Mouse (Mus musculus): ENCODE results near the gene Slc43a1. TPM values are rescaled to one million over a fixed set of nuclear protein-coding genes. Genes with fewer than 3 reads are reported as not detected.
"Not testable (repeated sequence)": the region's sequence is repeated elsewhere in the genome, so short reads cannot be mapped to it uniquely, and the experiment has no call there.

Slc43a1 gene
- polyA plus RNA-seq, 1 experiment from 2014 or later, result 2.5 TPM

- H3K36me3 ChIP-seq, result no peaks in the 10 kb centered on the region
- no peak overlapping the region for H3K4me3 ChIP-seq
- H3K27me3 ChIP-seq, result peaks cover 74% of the 10 kb centered on the region
- H3K9me3 ChIP-seq, result no peaks in the 10 kb centered on the region
- H3K27ac ChIP-seq, result no peak overlapping the region
- no peak overlapping the region for H3K9ac ChIP-seq
- H3K4me1 ChIP-seq (replicated peaks), result peaks cover 42% of the 10 kb centered on the region
- no peak for ATAC-seq (ENCODE audit: low FRiP score)
- H3K4me2 ChIP-seq, result no peak overlapping the region
- WGBS, result 3% methylated on average over 5 of the region's 5 CpGs
Measured at GRCm38 (mm10) chr2:84890045-84890340, 51.3 kb downstream of the Slc43a1 start.

GRCm38 (mm10) chr2:84893359-84893758, 54.7 kb downstream of the Slc43a1 start:
- Histone ChIP-seq H3K9ac (no peak overlapping the region), H3K9me3 (no peaks in the 10 kb centered on the region), H3K27me3 (peaks cover 42% of the 10 kb centered on the region), H3K4me1 (replicated peaks) (peaks cover 12% of the 10 kb centered on the region), H3K27ac (no peak overlapping the region), H3K36me3 (no peaks in the 10 kb centered on the region), H3K4me2 (no peak overlapping the region), H3K4me3 (no peak overlapping the region)
- WGBS, result 57% methylated on average over 6 of the region's 6 CpGs
- no peak for ATAC-seq (ENCODE audit: low FRiP score)

- Histone ChIP-seq H3K4me1 (replicated peaks) (no peaks in the 10 kb centered on the region), H3K27me3 (peaks cover 24% of the 10 kb centered on the region), H3K9me3 (no peaks in the 10 kb centered on the region), H3K27ac (no peak overlapping the region), H3K36me3 (no peaks in the 10 kb centered on the region), H3K4me3 (no peak overlapping the region), H3K9ac (no peak overlapping the region), H3K4me2 (no peak overlapping the region)
- no peak for ATAC-seq (ENCODE audit: low FRiP score)
- 71% methylated on average over 4 of the region's 4 CpGs for WGBS
Measured at GRCm38 (mm10) chr2:84895495-84896198, 57.0 kb downstream of the Slc43a1 start.

GRCm38 (mm10) chr2:84896686-84897085, 58.0 kb downstream of the Slc43a1 start:
- peaks cover 15% of the 10 kb centered on the region for H3K27me3 ChIP-seq
- not testable (repeated sequence) for H3K27ac ChIP-seq; H3K36me3 ChIP-seq; H3K9ac ChIP-seq; ATAC-seq (ENCODE audit: low FRiP score); H3K4me3 ChIP-seq; H3K4me1 ChIP-seq (replicated peaks); H3K4me2 ChIP-seq; H3K9me3 ChIP-seq
- 95% methylated on average over 6 of the region's 6 CpGs for WGBS

GRCm38 (mm10) chr2:84912722-84913121, 74.1 kb downstream of the Slc43a1 start:
- WGBS, result 56% methylated on average over 3 of the region's 3 CpGs
- Histone ChIP-seq H3K9ac (no peak overlapping the region), H3K9me3 (no peaks in the 10 kb centered on the region), H3K4me2 (no peak overlapping the region), H3K27me3 (no peaks in the 10 kb centered on the region), H3K27ac (no peak overlapping the region), H3K4me3 (no peak overlapping the region), H3K4me1 (replicated peaks) (no peaks in the 10 kb centered on the region), H3K36me3 (no peaks in the 10 kb centered on the region)
- ATAC-seq (ENCODE audit: low FRiP score), result no peak

Other genes starting within 250 kb of the Slc43a1 start
- gene Ctnnd1, start 188.1 kb upstream of the Slc43a1 start, polyA plus RNA-seq (2015; fragmentation: Nextera tagmentation; extraction: Ambion mirVana), result 38.6 and 39.2 TPM in 2 replicates
- gene Btbd18, start 179.8 kb upstream of the Slc43a1 start, polyA plus RNA-seq (2015; fragmentation: Nextera tagmentation; extraction: Ambion mirVana), result 0.28 and 0.29 TPM in 2 replicates
- 217 and 222 TPM in 2 replicates for gene Selenoh, start 168.1 kb upstream of the Slc43a1 start, polyA plus RNA-seq (2015; fragmentation: Nextera tagmentation; extraction: Ambion mirVana)
- gene Gm28635, start 160.8 kb upstream of the Slc43a1 start, polyA plus RNA-seq (2015; fragmentation: Nextera tagmentation; extraction: Ambion mirVana), result not detected in 2 replicates
- 52.1 and 53.5 TPM in 2 replicates for gene Med19, start 160.4 kb upstream of the Slc43a1 start, polyA plus RNA-seq (2015; fragmentation: Nextera tagmentation; extraction: Ambion mirVana)
- gene Tmx2, start 159.7 kb upstream of the Slc43a1 start, polyA plus RNA-seq (2015; fragmentation: Nextera tagmentation; extraction: Ambion mirVana), result 256 and 260 TPM in 2 replicates
- 17.2 and 18.5 TPM in 2 replicates for gene Zdhhc5, start 123.7 kb upstream of the Slc43a1 start, polyA plus RNA-seq (2015; fragmentation: Nextera tagmentation; extraction: Ambion mirVana)
- gene Clp1, start 111.5 kb upstream of the Slc43a1 start, polyA plus RNA-seq (2015; fragmentation: Nextera tagmentation; extraction: Ambion mirVana), result 26.7 and 28.6 TPM in 2 replicates
- gene Ypel4, start 104.8 kb upstream of the Slc43a1 start, polyA plus RNA-seq (2015; fragmentation: Nextera tagmentation; extraction: Ambion mirVana), result 22.2 and 25.4 TPM in 2 replicates
- 5.2 and 7.0 TPM in 2 replicates for gene Gm19426, start 95.2 kb upstream of the Slc43a1 start, polyA plus RNA-seq (2015; fragmentation: Nextera tagmentation; extraction: Ambion mirVana)
- 34.6 and 39.4 TPM in 2 replicates for gene Serping1, start 63.4 kb upstream of the Slc43a1 start, polyA plus RNA-seq (2015; fragmentation: Nextera tagmentation; extraction: Ambion mirVana)
- gene Ube2l6, start 40.0 kb upstream of the Slc43a1 start, polyA plus RNA-seq (2015; fragmentation: Nextera tagmentation; extraction: Ambion mirVana), result 16.8 and 17.6 TPM in 2 replicates
- not detected in 2 replicates for gene Smtnl1, start 16.2 kb upstream of the Slc43a1 start, polyA plus RNA-seq (2015; fragmentation: Nextera tagmentation; extraction: Ambion mirVana)
- 59.2 and 61.9 TPM in 2 replicates for gene Timm10, start 11.9 kb upstream of the Slc43a1 start, polyA plus RNA-seq (2015; fragmentation: Nextera tagmentation; extraction: Ambion mirVana)
- gene Rtn4rl2, start 47.9 kb downstream of the Slc43a1 start, polyA plus RNA-seq (2015; fragmentation: Nextera tagmentation; extraction: Ambion mirVana), result 2.0 and 3.1 TPM in 2 replicates
- gene Slc43a3, start 97.7 kb downstream of the Slc43a1 start, polyA plus RNA-seq (2015; fragmentation: Nextera tagmentation; extraction: Ambion mirVana), result 6.1 and 7.0 TPM in 2 replicates
- 0.25 and 0.48 TPM in 2 replicates for gene Prg2, start 141.6 kb downstream of the Slc43a1 start, polyA plus RNA-seq (2015; fragmentation: Nextera tagmentation; extraction: Ambion mirVana)
- gene Prg3, start 149.4 kb downstream of the Slc43a1 start, polyA plus RNA-seq (2015; fragmentation: Nextera tagmentation; extraction: Ambion mirVana), result not detected in 2 replicates
- 190 and 199 TPM in 2 replicates for gene Ssrp1, start 198.4 kb downstream of the Slc43a1 start, polyA plus RNA-seq (2015; fragmentation: Nextera tagmentation; extraction: Ambion mirVana)
- gene P2rx3, start 198.6 kb downstream of the Slc43a1 start, polyA plus RNA-seq (2015; fragmentation: Nextera tagmentation; extraction: Ambion mirVana), result 19.3 and 20.3 TPM in 2 replicates
- gene Tnks1bp1, start 209.2 kb downstream of the Slc43a1 start, polyA plus RNA-seq (2015; fragmentation: Nextera tagmentation; extraction: Ambion mirVana), result 27.2 and 30.2 TPM in 2 replicates

Measured in hindbrain, embryonic 13.5 days (tissue).